Mouse (Mus musculus): ENCODE results near the gene Tent4a.

DNA sequence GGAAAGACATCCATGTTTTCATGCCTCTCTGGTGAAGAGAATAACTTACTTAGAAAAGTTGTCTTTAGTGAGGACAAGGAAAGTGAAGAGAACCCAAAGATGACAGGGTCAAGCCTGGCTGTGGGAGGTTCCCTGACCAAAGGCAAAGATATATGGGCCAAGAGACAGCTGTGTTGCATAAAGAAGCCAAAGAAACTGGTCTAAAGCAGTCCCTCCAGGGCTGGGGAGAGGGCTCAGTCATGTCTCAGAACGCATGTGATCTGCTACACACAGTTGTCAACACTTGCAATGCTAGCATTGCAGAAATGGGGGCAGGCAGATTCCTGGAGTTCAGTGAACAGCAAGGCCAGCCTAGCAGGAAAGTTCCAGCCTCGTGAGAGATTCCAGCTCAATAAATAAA lies 77.3 kb downstream of the Tent4a start:
- no peak for TF ChIP-seq POLR2A (IDR thresholded peaks at IDR 0.05; ENCODE audit: insufficient read depth, low read depth, low read length)
- TF ChIP-seq CTCF (IDR thresholded peaks at IDR 0.05), result no peak
- no peak for TF ChIP-seq EP300 (IDR thresholded peaks at IDR 0.05; ENCODE audit: insufficient read depth, low read depth, low read length)

Measured in heart, adult 2 months (tissue).